In genomic region chr17:35879245-35880057, GRCm38 (mm10) we compare ENCODE assay signal across 8 mouse cellular contexts. TPM values are rescaled to one million over a fixed set of nuclear protein-coding genes. Genes with fewer than 3 reads are reported as not detected.
DNase-seq lines count a peak whose midpoint lies in the region; ATAC-seq and TF ChIP-seq lines count a peak whose summit lies in the region.

Gene Dhx16, plus strand, starts transcription at chr17:35879819.

- H3K4me1 ChIP-seq in heart, embryonic 10.5 days: peaks cover 16% of the 10 kb centered on the region
- peaks cover 12% of the 10 kb centered on the region for H3K4me1 ChIP-seq in kidney, embryonic 16.5 days (ENCODE audit: insufficient read depth, low read length)
- H3K4me1 ChIP-seq in liver, adult 2 months (ENCODE audit: control insufficient read depth, insufficient read depth, low read length): peaks cover 8% of the 10 kb centered on the region

- DNase-seq in B cell, adult 2 months: peak; percentile 91 to 93
- peak; percentile 99 for DNase-seq in brain, adult 2 months (ENCODE audit: low read depth, low spot score)
- peak; percentile 98 for DNase-seq in heart, embryonic 10.5 days (ENCODE audit: low spot score)
- peak; percentile 86 for DNase-seq in liver, adult 2 months (ENCODE audit: extremely low read depth, low read depth, low spot score)
- DNase-seq in splenic B cell, adult 2 months (ENCODE audit: low read depth, low spot score): peak; percentile 96

- peak; percentile 92 for ATAC-seq in erythroblast, adult 5-6 weeks (replicated peaks; ENCODE audit: low FRiP score, poor library complexity, severe bottlenecking)
- ATAC-seq in kidney, embryonic 16.5 days (ENCODE audit: low FRiP score, low TSS enrichment): peak; percentile 95

- H3ac ChIP-seq in myocyte (ENCODE audit: control insufficient read depth, insufficient read length): peak within 1 kb of the TSS; percentile 67

- no peaks in the 10 kb centered on the region for H3K27me3 ChIP-seq in heart, embryonic 10.5 days (ENCODE audit: insufficient read depth, poor library complexity, severe bottlenecking)
- no peaks in the 10 kb centered on the region for H3K27me3 ChIP-seq in kidney, embryonic 16.5 days (ENCODE audit: insufficient read depth, low read length)
- no peaks in the 10 kb centered on the region for H3K27me3 ChIP-seq in liver, adult 2 months (ENCODE audit: control insufficient read depth, insufficient read depth, low read length)
- no peaks in the 10 kb centered on the region for H3K27me3 ChIP-seq in myocyte (ENCODE audit: control insufficient read depth, insufficient read depth, insufficient read length)
- H3K27me3 ChIP-seq in splenic B cell, adult 2 months (ENCODE audit: control insufficient read depth, insufficient read depth, low read length, poor library complexity, severe bottlenecking): no peaks in the 10 kb centered on the region

- H3K9me3 ChIP-seq in heart, embryonic 10.5 days: no peaks in the 10 kb centered on the region
- no peaks in the 10 kb centered on the region for H3K9me3 ChIP-seq in kidney, embryonic 16.5 days (ENCODE audit: low read length)

- peak; percentile 56; the same call in 1 of the 2 replicates for TF ChIP-seq POLR2A in liver, adult 2 months (IDR thresholded peaks at IDR 0.05; ENCODE audit: extremely low read depth, insufficient read depth, low read length)
- peak; percentile 69 for TF ChIP-seq POLR2A in myocyte (IDR thresholded peaks at IDR 0.05; ENCODE audit: insufficient read length, low read depth)

- H3K27ac ChIP-seq in heart, embryonic 10.5 days: peak within 1 kb of the TSS; percentile 86
- H3K27ac ChIP-seq in kidney, embryonic 16.5 days (ENCODE audit: low read length): peak within 1 kb of the TSS; percentile 59; the same call in 1 of the 2 replicates
- H3K27ac ChIP-seq in liver, adult 2 months (replicated peaks; ENCODE audit: insufficient read depth, low read depth, low read length): peak within 1 kb of the TSS; percentile 53

- H3K4me2 ChIP-seq in kidney, embryonic 16.5 days (replicated peaks; ENCODE audit: low read depth, low read length): peak within 1 kb of the TSS; percentile 66
- peak within 1 kb of the TSS; percentile 98 for H3K4me2 ChIP-seq in myocyte (ENCODE audit: low read depth)

- peak within 1 kb of the TSS; percentile 99 for H3K4me3 ChIP-seq in heart, embryonic 10.5 days
- peak within 1 kb of the TSS; percentile 82 for H3K4me3 ChIP-seq in kidney, embryonic 16.5 days (ENCODE audit: low read length)
- peak within 1 kb of the TSS; percentile 82 for H3K4me3 ChIP-seq in liver, adult 2 months (ENCODE audit: insufficient read depth, low read depth, low read length)
- H3K4me3 ChIP-seq in myocyte: peak within 1 kb of the TSS; percentile 44

- 6% methylated on average over 66 of the region's 66 CpGs for WGBS in heart, embryonic 10.5 days
- WGBS in kidney, embryonic 16.5 days: 5% methylated on average over 66 of the region's 66 CpGs
- 6% methylated on average over 66 of the region's 66 CpGs for WGBS in liver, adult 2 months

- peaks cover 47% of the 10 kb centered on the region for H3K36me3 ChIP-seq in heart, embryonic 10.5 days
- H3K36me3 ChIP-seq in kidney, embryonic 16.5 days (ENCODE audit: insufficient read depth, low read length): peaks cover 39% of the 10 kb centered on the region
- peaks cover 9% of the 10 kb centered on the region; the same call in 1 of the 2 replicates for H3K36me3 ChIP-seq in liver, adult 2 months (ENCODE audit: control insufficient read depth, insufficient read depth, low read length)
- peaks cover 13% of the 10 kb centered on the region for H3K36me3 ChIP-seq in myocyte (ENCODE audit: control insufficient read depth, insufficient read depth)
- peaks cover 9% of the 10 kb centered on the region for H3K36me3 ChIP-seq in splenic B cell, adult 2 months (ENCODE audit: control insufficient read depth, insufficient read depth, low read length, poor library complexity, severe bottlenecking)

- H3K9ac ChIP-seq in kidney, embryonic 16.5 days (replicated peaks; ENCODE audit: low read length): peak within 1 kb of the TSS; percentile 87
- H3K9ac ChIP-seq in liver, adult 2 months (ENCODE audit: low read depth, low read length): peak within 1 kb of the TSS; percentile 94

- TF ChIP-seq CTCF in liver, adult 2 months (IDR thresholded peaks at IDR 0.05; ENCODE audit: low read depth, low read length): peak; percentile 88

- H3K79me2 ChIP-seq in liver, adult 2 months (ENCODE audit: control insufficient read depth, insufficient read depth, low read length): 0 out of 2 replicates have a peak, but pooled peaks cover 3% of the 10 kb centered on the region
- peaks cover 16% of the 10 kb centered on the region for H3K79me2 ChIP-seq in myocyte (ENCODE audit: control insufficient read depth, insufficient read depth)

TF ChIP-seq in myocyte, 11 proteins besides CTCF, POLR2A, EP300 and RAD21:
- TF ChIP-seq MYOG (IDR thresholded peaks at IDR 0.05; ENCODE audit: control insufficient read depth in 1 of 3, insufficient read depth in 1 of 3, insufficient read length in 2 of 3, low read depth in 2 of 3) (peak in 2 of 3 experiments; percentile 2 to 17), POLR2AphosphoS2 (IDR thresholded peaks at IDR 0.05; ENCODE audit: insufficient read length, low read depth) (peak; percentile 88), USF1 (IDR thresholded peaks at IDR 0.05; ENCODE audit: low read depth) (no peak), TCF3 (IDR thresholded peaks at IDR 0.05; ENCODE audit: insufficient read length, low read depth) (peak; percentile 0), SRF (IDR thresholded peaks at IDR 0.05; ENCODE audit: control insufficient read depth, insufficient read length, low read depth) (peak; percentile 38), CEBPB (IDR thresholded peaks at IDR 0.05; ENCODE audit: insufficient read depth, poor library complexity, severe bottlenecking) (no peak), REST (IDR thresholded peaks at IDR 0.05; ENCODE audit: insufficient read depth, insufficient read length) (no peak)

RNA-seq across cellular contexts. Expression of gene Dhx16, which starts in this region (rescaled TPM):
- total RNA-seq in erythroblast, adult 5-6 weeks (2015; ENCODE audit: low replicate concordance): 38.6 and 56.0 TPM in 2 replicates
- 30.8 and 38.9 TPM in 2 replicates for total RNA-seq in erythroblast, adult 5-6 weeks (2017; ENCODE audit: low replicate concordance)
- polyA plus RNA-seq in heart, embryonic 10.5 days (2016; fragmentation: Nextera tagmentation; extraction: Ambion mirVana): 34.8 and 44.5 TPM in 2 replicates
- polyA plus RNA-seq in kidney, embryonic 16.5 days (2015; fragmentation: Nextera tagmentation; extraction: Ambion mirVana): 45.1 and 48.2 TPM in 2 replicates
- total RNA-seq in liver, adult 2 months (2014; rRNA removed): 18.5 and 25.8 TPM in 2 replicates
- polyA plus RNA-seq in liver, adult 2 months (2012; rRNA removed): 41.4 and 52.2 TPM in 2 replicates
- 29.4 TPM for polyA plus RNA-seq in myocyte (2012; fragmentation: generic; extraction: Trizol)

Comparison
In these comparisons a context has a peak if more than half of its experiments do, and no peak if none do; other contexts are left out.
1. Peak in every context shown above with its lines: DNase-seq, ATAC-seq, H3K4me3 ChIP-seq and H3K27ac ChIP-seq.
2. H3K4me3 ChIP-seq: peak in every context shown above with its lines; median percentile 99 in heart, embryonic 10.5 days; 82 in kidney, embryonic 16.5 days; 82 in liver, adult 2 months; 44 in myocyte.